Mouse (Mus musculus): ENCODE measurements around the gene Gm6169.

GRCm38 (mm10) chr13:97095726-97096125 lies 3.3 kb downstream of the Gm6169 start:
- TF ChIP-seq EP300 (IDR thresholded peaks at IDR 0.05; ENCODE audit: low read depth), result no peak
- TF ChIP-seq CTCF (IDR thresholded peaks at IDR 0.05; ENCODE audit: low read depth), result no peak
